ENCODE assay signal across 32 mouse cellular contexts in genomic region chr10:34671791-34672190, GRCm38 (mm10).
"Had no signal": no experiment of that assay in that cellular context is flagged by ENCODE, and none has a peak within 500 bp of the region (broad histone marks: within the 10 kb centered on the region; RNA-seq: fewer than 3 reads in every experiment).

No protein-coding gene starts in this region.

- H3K36me3 ChIP-seq: heart, embryonic 15.5 days; hindbrain, embryonic 10.5 days; hindbrain, embryonic 12.5 days; hindbrain, embryonic 13.5 days; hindbrain, embryonic 15.5 days; intestine, embryonic 15.5 days; kidney, embryonic 15.5 days had no signal

- H3K4me1 ChIP-seq: heart, embryonic 15.5 days; hindbrain, embryonic 10.5 days; hindbrain, embryonic 15.5 days; intestine, embryonic 15.5 days; kidney, embryonic 15.5 days had no signal

- DNase-seq: heart, postnatal 10 days; heart, postnatal 14 days; heart, postnatal 36 days; heart, postnatal 4 days; kidney, adult 11 months; kidney, adult 18-20 months; kidney, adult 2 months; kidney, adult 8-10 months; kidney, adult 9 months; kidney, postnatal 10 days; kidney, postnatal 14 days; kidney, postnatal 25 days; kidney, postnatal 36 days; kidney, postnatal 4 days; layer of hippocampus, adult 9-11 months; layer of hippocampus, postnatal 36 days had no signal

- H3K9ac ChIP-seq: heart, embryonic 15.5 days; hindbrain, embryonic 12.5 days; hindbrain, embryonic 13.5 days; hindbrain, embryonic 14.5 days; hindbrain, embryonic 15.5 days; intestine, embryonic 15.5 days; kidney, embryonic 15.5 days had no signal

- H3K27ac ChIP-seq: heart, embryonic 15.5 days; hindbrain, embryonic 10.5 days; hindbrain, embryonic 12.5 days; hindbrain, embryonic 13.5 days; hindbrain, embryonic 14.5 days; hindbrain, embryonic 15.5 days; hindbrain, postnatal 0 days; intestine, embryonic 15.5 days; kidney, embryonic 15.5 days; kidney, postnatal 0 days; layer of hippocampus, adult 2 months; left cerebral cortex, adult 2 months had no signal

- H3K9me3 ChIP-seq: heart, embryonic 15.5 days; hindbrain, embryonic 10.5 days; hindbrain, embryonic 12.5 days; hindbrain, embryonic 13.5 days; hindbrain, embryonic 15.5 days; intestine, embryonic 15.5 days; kidney, embryonic 15.5 days had no signal

- H3K4me3 ChIP-seq: heart, embryonic 15.5 days; hindbrain, embryonic 10.5 days; hindbrain, embryonic 12.5 days; hindbrain, embryonic 13.5 days; hindbrain, embryonic 15.5 days; intestine, embryonic 15.5 days; kidney, embryonic 15.5 days; layer of hippocampus, adult 2 months; left cerebral cortex, adult 2 months had no signal

- ATAC-seq: hindbrain, embryonic 16.5 days; hindbrain, postnatal 0 days; inflammation-experienced regulatory T-cells, adult 6 months; intestine, embryonic 15.5 days; intestine, embryonic 16.5 days; intestine, postnatal 0 days had no signal
